Mouse (Mus musculus) liver, postnatal 0 days (tissue): ENCODE data around the gene Ptpn21.

Source experiments
- CTCF ChIP-seq: sonication (generic); IDR thresholded peaks from 2 replicates; pipeline ENCODE4 v1.5.1; 2016; ENCODE audit warnings: antibody characterized with exemption, low read depth
- EP300 ChIP-seq: IDR thresholded peaks from 2 replicates; pipeline ENCODE4 v1.6.1; 2016; ENCODE audit warnings: antibody characterized with exemption, low read depth, mild to moderate bottlenecking

DNA sequence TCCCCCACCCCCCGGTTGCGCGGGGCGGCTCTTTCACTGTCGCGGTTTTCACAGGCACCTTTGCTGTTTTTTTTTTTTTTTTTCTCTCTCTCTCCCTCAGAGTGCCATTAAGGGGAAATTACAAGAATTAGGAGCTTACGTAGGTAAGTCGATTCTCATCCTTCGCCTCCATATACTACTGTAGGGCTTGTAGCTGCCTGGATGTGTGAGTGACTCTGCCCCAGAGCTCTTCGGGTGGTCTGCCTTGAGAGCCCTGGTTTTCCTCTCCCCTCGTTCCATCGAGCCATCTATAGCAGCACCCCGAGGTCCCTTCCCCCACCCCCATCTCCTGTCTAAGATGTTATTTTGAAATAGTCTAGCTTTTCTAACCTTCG is 10.2 kb upstream of the Ptpn21 start:
- TF ChIP-seq CTCF (no peak), EP300 (no peak)
